Mouse (Mus musculus): Measurements from ENCODE around the gene Dhx16. TPM values are rescaled to one million over a fixed set of nuclear protein-coding genes. Genes with fewer than 3 reads are reported as not detected.

Gene Dhx16
- polyA plus RNA-seq, 2 experiments, result 25.5 to 46.0 TPM

DNA sequence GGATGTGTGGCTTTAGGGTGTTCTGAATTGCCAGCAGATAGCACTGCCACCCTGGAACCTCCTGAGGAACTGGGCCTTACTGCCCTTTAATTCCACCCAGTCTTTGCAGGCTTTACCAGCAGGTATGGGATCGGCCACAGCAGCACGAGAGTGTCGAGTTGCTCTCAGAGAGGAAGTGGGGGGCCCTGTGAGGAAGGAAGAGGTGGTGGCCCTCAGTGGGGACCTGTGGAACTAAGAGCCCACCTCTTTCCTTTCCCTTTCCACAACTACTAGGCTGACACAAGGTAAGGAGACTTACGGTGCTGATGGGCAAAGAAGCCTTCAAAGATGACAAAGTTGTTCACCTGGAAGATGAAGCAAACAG is 24.4 kb downstream of the Dhx16 start:
- 31% methylated on average over 4 of the region's 4 CpGs for WGBS (ENCODE audit: insufficient replicate concordance)
- Histone ChIP-seq H3K9ac (replicated peaks) (no peak overlapping the region), H3K4me2 (ENCODE audit: low read depth) (no peak overlapping the region), H3K36me3 (replicated peaks; ENCODE audit: control insufficient read depth, insufficient read depth, low read depth) (no peaks in the 10 kb centered on the region; the same call in 1 of the 2 replicates), H3K4me3 (ENCODE audit: insufficient read depth in 1 of 2, low read depth in 2 of 2, low read length in 2 of 2) (no peak overlapping the region), H3K4me1 (replicated peaks; ENCODE audit: control insufficient read depth in 2 of 2, insufficient read depth in 2 of 2, low read length in 1 of 2) (peaks cover 1 to 9% of the 10 kb centered on the region in 2 experiments; a peak in 3 of 4 replicates), H3K9me3 (ENCODE audit: control insufficient read depth, low read length) (no peaks in the 10 kb centered on the region), H3K27ac (no peak overlapping the region), H3K27me3 (ENCODE audit: control insufficient read depth, insufficient read depth, low read length) (no peaks in the 10 kb centered on the region)
- no peak for ATAC-seq (ENCODE audit: insufficient read depth)
- no peak for TF ChIP-seq EP300 (IDR thresholded peaks at IDR 0.05; ENCODE audit: low read depth)
- no peak for TF ChIP-seq CTCF (IDR thresholded peaks at IDR 0.05; ENCODE audit: low read depth)
- DNase-seq (ENCODE audit: low read depth in 3 of 3, low spot score in 3 of 3), result no peak

GRCm38 (mm10) chr17:35905587-35905986 is 26.0 kb downstream of the Dhx16 start:
- DNase-seq (ENCODE audit: low read depth in 3 of 3, low spot score in 3 of 3), result no peak
- H3K4me3 ChIP-seq (ENCODE audit: insufficient read depth in 1 of 2, low read depth in 2 of 2, low read length in 2 of 2), result no peak overlapping the region
- WGBS (ENCODE audit: insufficient replicate concordance), result 79% methylated on average over 1 of the region's 1 CpGs
- no peak overlapping the region for H3K9ac ChIP-seq (replicated peaks)
- no peak overlapping the region for H3K27ac ChIP-seq
- H3K4me2 ChIP-seq (ENCODE audit: low read depth), result no peak overlapping the region
- H3K27me3 ChIP-seq (ENCODE audit: control insufficient read depth, insufficient read depth, low read length), result no peaks in the 10 kb centered on the region
- no peaks in the 10 kb centered on the region; the same call in 1 of the 2 replicates for H3K36me3 ChIP-seq (replicated peaks; ENCODE audit: control insufficient read depth, insufficient read depth, low read depth)
- TF ChIP-seq EP300 (IDR thresholded peaks at IDR 0.05; ENCODE audit: low read depth) (no peak), CTCF (IDR thresholded peaks at IDR 0.05; ENCODE audit: low read depth) (no peak)
- no peaks in the 10 kb centered on the region for H3K9me3 ChIP-seq (ENCODE audit: control insufficient read depth, low read length)
- H3K4me1 ChIP-seq (replicated peaks; ENCODE audit: control insufficient read depth in 2 of 2, insufficient read depth in 2 of 2, low read length in 1 of 2), result peaks cover 10 to 14% of the 10 kb centered on the region in 2 experiments
- ATAC-seq (ENCODE audit: insufficient read depth), result no peak

- DNase-seq (ENCODE audit: low read depth in 3 of 3, low spot score in 3 of 3) (no peak), ATAC-seq (ENCODE audit: insufficient read depth) (no peak)
- Histone ChIP-seq H3K27me3 (ENCODE audit: control insufficient read depth, insufficient read depth, low read length) (no peaks in the 10 kb centered on the region), H3K9ac (replicated peaks) (no peak overlapping the region), H3K9me3 (ENCODE audit: control insufficient read depth, low read length) (no peaks in the 10 kb centered on the region), H3K4me3 (ENCODE audit: insufficient read depth in 1 of 2, low read depth in 2 of 2, low read length in 2 of 2) (no peak overlapping the region), H3K27ac (no peak overlapping the region), H3K36me3 (replicated peaks; ENCODE audit: control insufficient read depth, insufficient read depth, low read depth) (peaks cover 13% of the 10 kb centered on the region), H3K4me2 (ENCODE audit: low read depth) (no peak overlapping the region), H3K4me1 (replicated peaks; ENCODE audit: control insufficient read depth in 2 of 2, insufficient read depth in 2 of 2, low read length in 1 of 2) (peaks cover 10 to 16% of the 10 kb centered on the region in 2 experiments)
- WGBS (ENCODE audit: insufficient replicate concordance), result 49% methylated on average over 2 of the region's 2 CpGs
- peak; percentile 35 for TF ChIP-seq CTCF (IDR thresholded peaks at IDR 0.05; ENCODE audit: low read depth)
- TF ChIP-seq EP300 (IDR thresholded peaks at IDR 0.05; ENCODE audit: low read depth), result no peak
Observed at GRCm38 (mm10) chr17:35907609-35908008, 28.0 kb downstream of the Dhx16 start.

GRCm38 (mm10) chr17:35909186-35909918 is 29.7 kb downstream of the Dhx16 start:
- Histone ChIP-seq H3K4me1 (replicated peaks; ENCODE audit: control insufficient read depth in 2 of 2, insufficient read depth in 2 of 2, low read length in 1 of 2) (peaks cover 10 to 16% of the 10 kb centered on the region in 2 experiments), H3K36me3 (replicated peaks; ENCODE audit: control insufficient read depth, insufficient read depth, low read depth) (peaks cover 26% of the 10 kb centered on the region)

GRCm38 (mm10) chr17:35909919-35910369 is 30.3 kb downstream of the Dhx16 start, which contains the start of gene Atat1:
Gene Atat1 (minus strand): TSS chr17:35910075.
- peak within 1 kb of the TSS; percentile 69 to 92 for H3K4me3 ChIP-seq (ENCODE audit: insufficient read depth in 1 of 2, low read depth in 2 of 2, low read length in 2 of 2)
- peaks cover 26% of the 10 kb centered on the region for H3K36me3 ChIP-seq (replicated peaks; ENCODE audit: control insufficient read depth, insufficient read depth, low read depth)
- peaks cover 12 to 18% of the 10 kb centered on the region in 2 experiments for H3K4me1 ChIP-seq (replicated peaks; ENCODE audit: control insufficient read depth in 2 of 2, insufficient read depth in 2 of 2, low read length in 1 of 2)
- peak within 1 kb of the TSS; percentile 53 for H3K9ac ChIP-seq (replicated peaks)
- no peak for TF ChIP-seq EP300 (IDR thresholded peaks at IDR 0.05; ENCODE audit: low read depth)
- no peak for TF ChIP-seq CTCF (IDR thresholded peaks at IDR 0.05; ENCODE audit: low read depth)
- peak within 1 kb of the TSS; percentile 65 for H3K27ac ChIP-seq
- H3K9me3 ChIP-seq (ENCODE audit: control insufficient read depth, low read length), result no peaks in the 10 kb centered on the region
- DNase-seq (ENCODE audit: low read depth in 3 of 3, low spot score in 3 of 3), result peak; percentile 88 to 93 (median 88)
- ATAC-seq (ENCODE audit: insufficient read depth), result peak; percentile 85
- H3K27me3 ChIP-seq (ENCODE audit: control insufficient read depth, insufficient read depth, low read length), result no peaks in the 10 kb centered on the region
- H3K4me2 ChIP-seq (ENCODE audit: low read depth), result peak within 1 kb of the TSS; percentile 72
- 2% methylated on average over 25 of the region's 25 CpGs for WGBS (ENCODE audit: insufficient replicate concordance)

More at GRCm38 (mm10) chr17:35909186-35909918, 29.7 kb downstream of the Dhx16 start:
- 31% methylated on average over 20 of the region's 20 CpGs for WGBS (ENCODE audit: insufficient replicate concordance)
- Histone ChIP-seq H3K27me3 (ENCODE audit: control insufficient read depth, insufficient read depth, low read length) (no peaks in the 10 kb centered on the region), H3K27ac (no peak overlapping the region), H3K9ac (replicated peaks) (peak overlapping the region; percentile 53), H3K9me3 (ENCODE audit: control insufficient read depth, low read length) (no peaks in the 10 kb centered on the region), H3K4me2 (ENCODE audit: low read depth) (peak overlapping the region; percentile 72), H3K4me3 (ENCODE audit: insufficient read depth in 1 of 2, low read depth in 2 of 2, low read length in 2 of 2) (peak overlapping the region; percentile 69 to 92)
- TF ChIP-seq EP300 (IDR thresholded peaks at IDR 0.05; ENCODE audit: low read depth) (no peak), CTCF (IDR thresholded peaks at IDR 0.05; ENCODE audit: low read depth) (no peak)
- DNase-seq (ENCODE audit: low read depth in 3 of 3, low spot score in 3 of 3), result no peak
- ATAC-seq (ENCODE audit: insufficient read depth), result peak; percentile 56
